Comparison of ENCODE assay signal across 17 mouse cellular contexts in the genomic region with DNA sequence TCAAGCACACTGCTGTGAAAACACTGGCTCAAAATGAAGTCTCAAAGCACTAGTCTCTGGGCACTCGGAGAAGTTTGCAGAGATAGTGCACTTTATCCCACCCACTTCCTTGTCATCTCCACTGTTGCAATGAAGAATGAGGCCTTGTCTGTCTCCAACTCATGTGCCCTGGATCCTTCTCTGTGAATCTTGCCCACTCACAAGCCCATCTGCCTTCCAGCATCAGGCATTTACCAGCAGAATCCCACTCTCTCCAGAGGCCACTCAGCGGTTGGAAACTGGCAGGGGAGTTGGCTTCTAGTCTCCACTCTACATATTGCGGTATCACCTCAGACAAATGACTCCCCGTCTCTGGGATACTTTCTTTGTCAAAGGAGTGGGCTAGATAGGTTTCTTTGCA.
"Had no signal": no experiment of that assay in that cellular context is flagged by ENCODE, and none has a peak within 500 bp of the region (broad histone marks: within the 10 kb centered on the region; RNA-seq: fewer than 3 reads in every experiment).

No protein-coding gene starts in this region.

- H3K9ac ChIP-seq: lung, embryonic 15.5 days; midbrain, embryonic 13.5 days; midbrain, embryonic 15.5 days; neural tube, embryonic 12.5 days had no signal

- ATAC-seq: lung, postnatal 0 days had no signal

- H3K4me1 ChIP-seq: lung, embryonic 15.5 days; megakaryocyte, embryonic 14.5 days; midbrain, embryonic 13.5 days; midbrain, embryonic 15.5 days; neural tube, embryonic 12.5 days had no signal

- H3K9me3 ChIP-seq: lung, embryonic 15.5 days; megakaryocyte, embryonic 14.5 days; midbrain, embryonic 13.5 days; midbrain, embryonic 15.5 days; neural tube, embryonic 12.5 days had no signal

- H3K36me3 ChIP-seq: lung, embryonic 15.5 days; neural tube, embryonic 12.5 days had no signal

- H3K27me3 ChIP-seq: lung, embryonic 15.5 days; megakaryocyte, embryonic 14.5 days; midbrain, embryonic 15.5 days; neural tube, embryonic 12.5 days had no signal

- DNase-seq: lung, adult 2 months; lung, postnatal 14 days; lung, postnatal 36 days; retina, postnatal 1 day; right cerebral cortex, postnatal 4 days; spleen, adult 18-20 months; thymus, adult 18-20 months; thymus, postnatal 14 days; thymus, postnatal 36 days had no signal

- H3K4me2 ChIP-seq: lung, embryonic 15.5 days; midbrain, embryonic 11.5 days; midbrain, embryonic 13.5 days; midbrain, embryonic 15.5 days; neural tube, embryonic 12.5 days had no signal

- H3K4me3 ChIP-seq: lung, embryonic 15.5 days; megakaryocyte, embryonic 14.5 days; midbrain, embryonic 13.5 days; midbrain, embryonic 15.5 days; neural tube, embryonic 12.5 days had no signal

- H3K27ac ChIP-seq: lung, embryonic 15.5 days; macrophage; midbrain, embryonic 13.5 days; midbrain, embryonic 15.5 days; neural tube, embryonic 12.5 days had no signal
